Mouse (Mus musculus) induced T-regulatory cell, adult 2 months (primary cell): ENCODE data around the gene Zfp969.
"Not testable (repeated sequence)": the region's sequence is repeated elsewhere in the genome, so short reads cannot be mapped to it uniquely, and the experiment has no call there.

Experiments used
- DNase-seq: peaks from one replicate; pipeline ENCODE4 v3.0.0-alpha.2; 2012; ENCODE audit warnings: low read depth

Gene Zfp969

DNA sequence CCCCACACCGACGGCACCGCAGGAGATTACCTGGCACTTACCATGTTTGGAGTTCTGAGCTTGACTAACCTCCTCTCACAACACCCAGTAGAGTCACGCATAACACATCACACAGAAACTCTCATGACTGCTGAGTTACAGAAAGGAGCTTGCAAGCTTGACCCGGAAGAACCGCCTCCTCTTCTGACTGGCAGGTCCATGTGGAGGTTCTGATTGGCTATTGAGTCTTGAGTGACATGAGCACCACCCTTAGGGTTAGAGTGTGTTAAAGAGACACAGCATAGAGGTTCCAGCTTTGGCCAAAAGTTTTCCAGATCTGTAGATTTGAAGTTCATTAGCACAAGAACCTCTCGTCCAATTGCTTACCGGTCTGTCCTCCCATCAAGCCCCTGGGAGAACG, at the start of gene Zfp969:
Zfp969 (minus strand) TSS at position 101 of the 400 bp plus-strand sequence.
- not testable (repeated sequence) for DNase-seq

DNA sequence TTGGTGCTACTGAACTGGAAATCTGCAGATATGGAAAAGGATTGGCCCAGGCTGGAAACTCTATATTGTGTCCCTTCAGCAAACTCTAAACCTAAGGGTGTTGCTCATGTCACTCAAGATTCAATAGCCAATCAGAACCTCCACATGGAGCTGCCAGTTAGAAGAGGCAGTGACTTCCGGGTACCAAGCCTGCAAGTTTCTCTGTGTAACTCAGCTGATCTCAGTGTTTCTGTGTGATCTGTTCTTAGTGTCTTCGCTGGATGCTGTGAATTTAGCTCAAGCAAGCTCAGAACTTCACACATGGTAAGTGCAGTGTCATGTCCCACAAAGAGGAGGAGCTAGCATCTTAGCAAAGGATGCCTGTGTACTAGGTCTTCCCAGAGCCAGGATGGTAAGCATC, 37.8 kb upstream of the Zfp969 start, which contains the start of gene Gm2007:
Gm2007 (plus strand) TSS at position 301 of the 400 bp plus-strand sequence.
- not testable (repeated sequence) for DNase-seq

DNA sequence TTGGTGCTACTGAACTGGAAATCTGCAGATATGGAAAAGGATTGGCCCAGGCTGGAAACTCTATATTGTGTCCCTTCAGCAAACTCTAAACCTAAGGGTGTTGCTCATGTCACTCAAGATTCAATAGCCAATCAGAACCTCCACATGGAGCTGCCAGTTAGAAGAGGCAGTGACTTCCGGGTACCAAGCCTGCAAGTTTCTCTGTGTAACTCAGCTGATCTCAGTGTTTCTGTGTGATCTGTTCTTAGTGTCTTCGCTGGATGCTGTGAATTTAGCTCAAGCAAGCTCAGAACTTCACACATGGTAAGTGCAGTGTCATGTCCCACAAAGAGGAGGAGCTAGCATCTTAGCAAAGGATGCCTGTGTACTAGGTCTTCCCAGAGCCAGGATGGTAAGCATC, 59.8 kb downstream of the Zfp969 start, which contains the start of gene Gm11007:
Gm11007 (plus strand) TSS at position 301 of the 400 bp plus-strand sequence.
- DNase-seq: not testable (repeated sequence)
